Mouse (Mus musculus) limb, embryonic 15.5 days (tissue): Measurements from ENCODE around the gene Trpt1. TPM values are rescaled to one million over a fixed set of nuclear protein-coding genes. Genes with fewer than 3 reads are reported as not detected.
"Not testable (repeated sequence)": the region's sequence is repeated elsewhere in the genome, so short reads cannot be mapped to it uniquely, and the experiment has no call there.

Source experiments
- ATAC-seq: fragments of 200-750 bp; cut with Nextera tagmentation; 2 replicates; pipeline ENCODE4 v1.8.0; 2017; ENCODE audit warnings: low read depth, moderate TSS enrichment; ENCODE audit not compliant: insufficient number of reproducible peaks, low FRiP score, low TSS enrichment
- H3K27ac ChIP-seq: fragments of 300-500 bp; sonication (generic); 2 replicates; pipeline ENCODE4 v1.5.1; 2015; ENCODE audit warnings: moderate library complexity, mild to moderate bottlenecking, inconsistent platforms
- H3K27me3 ChIP-seq: fragments of 300-500 bp; sonication (generic); 2 replicates; pipeline ENCODE4 v1.6.1; 2015; ENCODE audit warnings: inconsistent platforms
- H3K36me3 ChIP-seq: fragments of 300-500 bp; sonication (generic); 2 replicates; pipeline ENCODE4 v1.6.1; 2015; ENCODE audit warnings: inconsistent platforms
- H3K4me1 ChIP-seq: fragments of 300-500 bp; sonication (generic); 2 replicates; pipeline ENCODE4 v1.6.1; 2015; ENCODE audit warnings: inconsistent platforms
- H3K4me2 ChIP-seq: fragments of 300-500 bp; sonication (generic); 2 replicates; pipeline ENCODE4 v1.6.1; 2015; ENCODE audit warnings: mild to moderate bottlenecking, inconsistent platforms
- H3K4me3 ChIP-seq: fragments of 300-500 bp; sonication (generic); 2 replicates; pipeline ENCODE4 v1.5.1; 2015; ENCODE audit warnings: mild to moderate bottlenecking, inconsistent platforms
- H3K9ac ChIP-seq: fragments of 300-500 bp; sonication (generic); 2 replicates; pipeline ENCODE4 v1.6.1; 2015; ENCODE audit warnings: inconsistent platforms
- H3K9me3 ChIP-seq: fragments of 300-500 bp; sonication (generic); 2 replicates; pipeline ENCODE4 v1.6.1; 2016; ENCODE audit warnings: inconsistent platforms
- WGBS: fragments of 180-500 bp; shearing (Covaris S2); methylation state at CpG from one replicate; pipeline ENCODE4 v1.1.7; 2015; 5-methylcytosine and 5-hydroxymethylcytosine counted together
- polyA plus RNA-seq: library from polyadenylated mRNA; unstranded; fragments of >200 nt; fragmentation: Nextera tagmentation; extraction: Ambion mirVana; gene quantifications from 2 replicates; pipeline ENCODE4 v1.2.1, GENCODE M21; 2015

Gene Trpt1
- polyA plus RNA-seq, 1 experiment from 2014 or later, result 11.9 TPM

GRCm38 (mm10) chr19:6987904-6988285, 8.0 kb upstream of the Trpt1 start:
- Histone ChIP-seq H3K27me3 (no peaks in the 10 kb centered on the region), H3K27ac (peak overlapping the region; percentile 90), H3K4me3 (peak overlapping the region; percentile 91), H3K9ac (peak overlapping the region; percentile 93), H3K4me2 (peak overlapping the region; percentile 83), H3K9me3 (no peaks in the 10 kb centered on the region), H3K36me3 (peaks cover 24% of the 10 kb centered on the region), H3K4me1 (peaks cover 33% of the 10 kb centered on the region)
- no peak for ATAC-seq
- WGBS, result 5% methylated on average over 8 of the region's 8 CpGs

- H3K9me3 ChIP-seq, result no peaks in the 10 kb centered on the region
- H3K4me2 ChIP-seq, result no peak overlapping the region
- peaks cover 40% of the 10 kb centered on the region for H3K4me1 ChIP-seq
- H3K9ac ChIP-seq, result no peak overlapping the region
- ATAC-seq, result no peak
- H3K27ac ChIP-seq, result no peak overlapping the region
- H3K4me3 ChIP-seq, result no peak overlapping the region
- peaks cover 14% of the 10 kb centered on the region for H3K36me3 ChIP-seq
- no peaks in the 10 kb centered on the region for H3K27me3 ChIP-seq
- 91% methylated on average over 8 of the region's 8 CpGs for WGBS
Measured at GRCm38 (mm10) chr19:6989251-6989650, 6.7 kb upstream of the Trpt1 start.

GRCm38 (mm10) chr19:6990712-6991111, 5.2 kb upstream of the Trpt1 start:
- no peaks in the 10 kb centered on the region for H3K9me3 ChIP-seq
- H3K4me2 ChIP-seq, result no peak overlapping the region
- H3K27me3 ChIP-seq, result no peaks in the 10 kb centered on the region
- no peak overlapping the region for H3K9ac ChIP-seq
- no peak overlapping the region for H3K27ac ChIP-seq
- peaks cover 53% of the 10 kb centered on the region for H3K4me1 ChIP-seq
- H3K4me3 ChIP-seq, result no peak overlapping the region
- no peak for ATAC-seq
- WGBS, result 75% methylated on average over 6 of the region's 6 CpGs
- H3K36me3 ChIP-seq, result peaks cover 2% of the 10 kb centered on the region; the same call in 1 of the 2 replicates

- not testable (repeated sequence) for H3K27me3 ChIP-seq, H3K4me3 ChIP-seq, H3K36me3 ChIP-seq, H3K9ac ChIP-seq, H3K27ac ChIP-seq, H3K9me3 ChIP-seq, ATAC-seq
- peaks cover 49% of the 10 kb centered on the region for H3K4me1 ChIP-seq
- H3K4me2 ChIP-seq, result peak overlapping the region; percentile 95; the same call in 1 of the 2 replicates
- WGBS, result 90% methylated on average over 6 of the region's 6 CpGs
Measured at GRCm38 (mm10) chr19:6991166-6991565, 4.8 kb upstream of the Trpt1 start.

- 1% methylated on average over 37 of the region's 37 CpGs for WGBS
- Histone ChIP-seq H3K27ac (peak within 1 kb of the TSS; percentile 68), H3K9ac (peak within 1 kb of the TSS; percentile 63), H3K36me3 (no peaks in the 10 kb centered on the region), H3K27me3 (no peaks in the 10 kb centered on the region), H3K9me3 (no peaks in the 10 kb centered on the region), H3K4me3 (peak within 1 kb of the TSS; percentile 59), H3K4me1 (peaks cover 51% of the 10 kb centered on the region), H3K4me2 (peak within 1 kb of the TSS; percentile 95)
- ATAC-seq, result peak; percentile 90
Measured at GRCm38 (mm10) chr19:6992011-6992858, 3.7 kb upstream of the Trpt1 start, which contains the start of gene Dnajc4. Gene Dnajc4, minus strand, starts transcription at chr19:6992572.

GRCm38 (mm10) chr19:6993011-6993770, 2.7 kb upstream of the Trpt1 start:
- H3K4me3 ChIP-seq, result peak overlapping the region; percentile 59
- no peaks in the 10 kb centered on the region for H3K27me3 ChIP-seq
- WGBS, result 60% methylated on average over 14 of the region's 14 CpGs
- H3K9ac ChIP-seq, result peak overlapping the region; percentile 31; the same call in 1 of the 2 replicates
- no peaks in the 10 kb centered on the region for H3K9me3 ChIP-seq
- peak overlapping the region; percentile 68; the same call in 1 of the 2 replicates for H3K27ac ChIP-seq
- peaks cover 46% of the 10 kb centered on the region for H3K4me1 ChIP-seq
- ATAC-seq, result no peak
- peak overlapping the region; percentile 95 for H3K4me2 ChIP-seq
- H3K36me3 ChIP-seq, result peaks cover 5% of the 10 kb centered on the region; the same call in 1 of the 2 replicates

GRCm38 (mm10) chr19:6994002-6994401, 1.9 kb upstream of the Trpt1 start:
- Histone ChIP-seq H3K9ac (no peak overlapping the region), H3K4me2 (no peak overlapping the region), H3K27me3 (no peaks in the 10 kb centered on the region), H3K4me3 (no peak overlapping the region), H3K9me3 (no peaks in the 10 kb centered on the region), H3K4me1 (peaks cover 43% of the 10 kb centered on the region), H3K36me3 (peaks cover 13% of the 10 kb centered on the region), H3K27ac (no peak overlapping the region)
- WGBS, result 84% methylated on average over 8 of the region's 8 CpGs
- ATAC-seq, result no peak

- no peaks in the 10 kb centered on the region for H3K27me3 ChIP-seq
- peaks cover 43% of the 10 kb centered on the region for H3K4me1 ChIP-seq
- no peak overlapping the region for H3K27ac ChIP-seq
- no peak for ATAC-seq
- no peak overlapping the region for H3K9ac ChIP-seq
- no peaks in the 10 kb centered on the region for H3K9me3 ChIP-seq
- peak overlapping the region; percentile 63; the same call in 1 of the 2 replicates for H3K4me3 ChIP-seq
- 82% methylated on average over 8 of the region's 8 CpGs for WGBS
- peaks cover 18% of the 10 kb centered on the region for H3K36me3 ChIP-seq
- H3K4me2 ChIP-seq, result no peak overlapping the region
Measured at GRCm38 (mm10) chr19:6994489-6994888, 1.4 kb upstream of the Trpt1 start.

GRCm38 (mm10) chr19:6995255-6995991, 508 bp upstream of the Trpt1 start:
- no peak for ATAC-seq
- 43% methylated on average over 21 of the region's 21 CpGs for WGBS
- peak overlapping the region; percentile 43; the same call in 1 of the 2 replicates for H3K27ac ChIP-seq
- H3K27me3 ChIP-seq, result no peaks in the 10 kb centered on the region
- peaks cover 26% of the 10 kb centered on the region for H3K36me3 ChIP-seq
- no peaks in the 10 kb centered on the region for H3K9me3 ChIP-seq
- peak overlapping the region; percentile 52 for H3K9ac ChIP-seq
- peak overlapping the region; percentile 63 for H3K4me3 ChIP-seq
- peaks cover 43% of the 10 kb centered on the region for H3K4me1 ChIP-seq
- H3K4me2 ChIP-seq, result peak overlapping the region; percentile 80

- WGBS, result 80% methylated on average over 9 of the region's 9 CpGs
- Histone ChIP-seq H3K4me3 (no peak overlapping the region), H3K9ac (no peak overlapping the region)
Measured at GRCm38 (mm10) chr19:6997721-6998290, 1.9 kb downstream of the Trpt1 start.

GRCm38 (mm10) chr19:6999360-7000063, 3.6 kb downstream of the Trpt1 start:
- no peak for ATAC-seq
- H3K9ac ChIP-seq, result no peak overlapping the region
- WGBS, result 92% methylated on average over 19 of the region's 19 CpGs

More at GRCm38 (mm10) chr19:6997721-6998290, 1.9 kb downstream of the Trpt1 start:
- H3K4me1 ChIP-seq, result peaks cover 32% of the 10 kb centered on the region
- H3K27ac ChIP-seq, result no peak overlapping the region
- no peak overlapping the region for H3K4me2 ChIP-seq
- peaks cover 26% of the 10 kb centered on the region for H3K36me3 ChIP-seq
- ATAC-seq, result no peak
- no peaks in the 10 kb centered on the region for H3K9me3 ChIP-seq
- H3K27me3 ChIP-seq, result no peaks in the 10 kb centered on the region

More at GRCm38 (mm10) chr19:6999360-7000063, 3.6 kb downstream of the Trpt1 start:
- Histone ChIP-seq H3K36me3 (peaks cover 26% of the 10 kb centered on the region), H3K4me3 (no peak overlapping the region), H3K27ac (no peak overlapping the region), H3K4me2 (no peak overlapping the region), H3K27me3 (no peaks in the 10 kb centered on the region), H3K4me1 (peaks cover 22% of the 10 kb centered on the region), H3K9me3 (no peaks in the 10 kb centered on the region)
